Mouse (Mus musculus) frontal cortex, adult 2 months (tissue): ENCODE measurements at regions not wholly inside any gene's neighbourhood (a gene's known extent, or its start where the extent isn't known, plus 50 kb on each side); places are given as distances from the start of the nearest gene placed in this dataset.
A peak's percentile ranks its signal among the peaks of the same experiment; 100 is the strongest.

ENCODE experiments used
- DNase-seq, 2 experiments: peaks; one replicate each; pipeline ENCODE4 v3.0.0; 2022; ENCODE audit warnings: low spot score in 1 of 2; ENCODE audit errors: extremely low spot score in 1 of 2

GRCm38 (mm10) chr1:169872865-169873264, 55.6 kb upstream of the Ccdc190 start:
- DNase-seq: no peak

DNA sequence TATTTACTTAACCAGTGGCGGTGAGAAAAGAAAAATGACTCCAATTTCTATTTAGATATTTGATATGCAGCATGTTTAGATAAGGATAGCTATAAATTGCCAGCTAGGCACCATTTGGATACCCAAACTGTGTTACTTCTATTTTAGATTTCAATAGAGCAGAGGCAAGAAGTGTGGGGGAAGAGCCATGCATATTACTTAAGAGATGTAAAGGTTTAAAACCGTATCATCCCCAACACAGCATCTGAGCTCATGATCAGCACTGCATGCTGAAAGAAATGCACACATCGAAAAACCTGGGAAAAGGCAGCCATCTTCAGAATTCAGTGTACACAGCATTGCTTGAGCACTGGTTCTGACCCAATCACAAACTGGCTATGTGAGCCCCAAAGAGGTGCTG, 59.8 kb upstream of the Ccdc190 start:
- DNase-seq: peak; percentile 60 to 76

DNA sequence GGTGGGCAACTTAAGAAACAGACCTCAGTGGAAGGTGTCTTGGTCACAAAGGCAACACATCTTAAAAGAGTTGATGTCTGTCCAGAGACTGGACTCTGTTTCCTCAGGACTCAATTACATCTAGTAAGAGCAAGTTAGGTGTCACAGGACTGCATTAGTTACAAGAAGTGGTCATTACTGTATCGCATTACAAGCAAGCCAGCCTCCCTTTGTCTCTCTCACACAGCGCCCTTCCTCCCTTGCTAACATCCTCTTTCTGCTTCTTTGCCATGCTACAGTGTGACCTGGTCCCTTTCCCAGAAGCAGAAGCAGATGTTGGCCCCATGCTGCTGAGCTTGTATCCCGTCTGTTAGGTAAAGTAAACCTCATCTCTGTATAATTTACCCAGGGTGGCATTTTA, 61.0 kb upstream of the Ccdc190 start:
- DNase-seq: no peak

DNA sequence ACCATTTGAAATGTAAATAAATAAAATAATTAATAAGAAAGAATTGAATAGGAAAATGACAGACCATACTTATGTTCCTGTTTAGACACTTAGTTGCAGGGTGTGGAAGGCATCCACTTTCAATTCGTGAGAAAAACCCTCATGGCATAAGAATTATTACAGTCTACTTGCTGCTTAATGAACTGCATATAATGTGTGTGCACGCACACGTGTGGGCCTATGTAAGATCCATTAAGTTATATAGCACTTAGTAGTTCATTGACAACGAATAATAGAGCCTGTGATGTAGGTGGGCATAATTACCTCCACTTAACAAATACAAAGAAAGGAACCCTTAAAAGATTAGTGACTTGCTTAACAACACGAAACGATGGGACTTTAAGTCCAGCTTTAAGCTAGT, 61.6 kb upstream of the Ccdc190 start:
- DNase-seq: no peak

GRCm38 (mm10) chr1:169859041-169859440, 69.4 kb upstream of the Ccdc190 start:
- DNase-seq: peak in 1 of 2 experiments; percentile 35

GRCm38 (mm10) chr1:169851663-169852062, 76.8 kb upstream of the Ccdc190 start:
- peak; percentile 37 to 39 for DNase-seq

- DNase-seq: no peak
These were observed 80.0 kb upstream of the Ccdc190 start for GRCm38 (mm10) chr1:169848254-169849015.

GRCm38 (mm10) chr1:169842490-169842889, 86.0 kb upstream of the Ccdc190 start:
- no peak for DNase-seq

DNA sequence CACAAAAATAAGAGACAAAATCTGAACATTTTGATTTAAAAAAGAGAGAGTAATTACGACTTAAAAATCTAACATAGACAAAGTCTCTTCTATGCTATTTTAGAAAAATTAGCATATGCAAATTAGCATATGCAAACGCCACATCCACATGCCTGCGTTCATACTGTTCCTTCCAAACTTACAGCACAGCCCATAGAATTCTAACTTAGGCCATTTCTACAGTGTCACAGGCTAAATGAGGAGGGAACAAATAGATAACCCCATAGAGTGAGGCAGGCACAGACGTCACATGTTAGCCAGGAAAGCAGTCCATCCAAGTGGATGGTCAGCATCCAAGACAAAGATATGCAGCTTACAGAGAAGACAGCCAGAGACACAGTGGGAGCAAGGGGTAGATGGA, 87.5 kb upstream of the Ccdc190 start:
- no peak for DNase-seq

- no peak for DNase-seq
These were observed 88.3 kb upstream of the Ccdc190 start for GRCm38 (mm10) chr1:169840056-169840728.

- peak in 1 of 2 experiments; percentile 57 for DNase-seq
These were observed 85.9 kb upstream of the Rgs4 start for GRCm38 (mm10) chr1:169833385-169833784.

DNA sequence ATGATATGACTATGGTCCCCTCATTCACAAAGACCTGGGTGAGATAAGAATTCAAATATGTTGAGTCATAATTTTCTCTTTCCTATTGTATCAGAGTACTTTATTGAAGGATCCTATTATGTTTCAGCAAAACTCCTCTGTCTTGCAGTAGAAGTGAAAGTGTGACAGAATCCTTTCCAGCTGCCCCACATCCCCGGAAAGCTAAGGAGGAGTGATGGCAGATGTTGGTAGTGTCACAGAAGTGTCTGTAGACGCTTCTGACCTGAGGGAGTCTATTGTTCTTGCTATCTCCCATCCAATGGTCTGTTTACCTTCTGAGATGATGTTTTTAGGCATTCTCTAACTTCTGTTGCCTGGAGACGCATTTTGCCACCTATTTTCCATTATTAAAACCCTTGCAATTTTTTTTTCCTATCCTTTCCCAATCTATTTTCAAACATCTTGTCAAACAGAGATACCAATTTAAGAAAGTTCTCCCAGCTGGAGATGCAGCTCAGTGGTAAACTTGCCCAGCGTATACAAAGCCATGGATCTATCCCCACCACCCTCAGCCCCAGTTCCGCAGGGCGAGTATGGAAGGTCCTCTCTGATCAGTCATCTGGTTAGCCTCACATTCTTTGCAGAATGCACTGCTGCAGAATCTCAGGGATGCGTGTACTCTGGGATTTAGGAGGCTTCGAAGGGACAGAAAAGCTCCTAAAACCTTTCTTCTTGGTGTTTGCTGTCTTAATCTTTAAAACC, 84.1 kb upstream of the Rgs4 start:
- no peak for DNase-seq

- peak in 1 of 2 experiments; percentile 41 for DNase-seq
These were observed 83.2 kb upstream of the Rgs4 start for GRCm38 (mm10) chr1:169830596-169830995.

DNA sequence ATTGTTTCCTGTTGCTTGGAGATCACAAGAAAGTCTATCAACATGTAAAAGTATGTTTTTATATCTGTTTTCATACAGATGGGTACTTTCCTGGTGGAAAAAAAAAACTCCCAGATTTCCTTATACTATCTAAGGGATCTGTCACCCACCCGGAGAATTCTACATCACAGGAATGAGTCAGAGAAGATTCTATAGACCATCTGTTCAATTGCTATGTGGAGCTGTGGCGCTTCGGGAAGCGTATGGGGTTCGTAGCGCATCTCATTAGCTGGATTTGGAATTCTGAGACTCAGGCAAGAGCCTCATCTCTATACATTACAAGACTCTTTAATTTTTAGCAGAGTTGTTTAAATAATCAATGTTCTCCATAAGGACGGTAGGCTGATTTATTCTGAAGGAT, 74.6 kb upstream of the Rgs4 start:
- peak; percentile 64 to 71 for DNase-seq

- DNase-seq: no peak
These were observed 72.0 kb upstream of the Rgs4 start for GRCm38 (mm10) chr1:169819404-169819949.

GRCm38 (mm10) chr1:169816939-169817338, 69.5 kb upstream of the Rgs4 start:
- peak; percentile 46 to 74 for DNase-seq

DNA sequence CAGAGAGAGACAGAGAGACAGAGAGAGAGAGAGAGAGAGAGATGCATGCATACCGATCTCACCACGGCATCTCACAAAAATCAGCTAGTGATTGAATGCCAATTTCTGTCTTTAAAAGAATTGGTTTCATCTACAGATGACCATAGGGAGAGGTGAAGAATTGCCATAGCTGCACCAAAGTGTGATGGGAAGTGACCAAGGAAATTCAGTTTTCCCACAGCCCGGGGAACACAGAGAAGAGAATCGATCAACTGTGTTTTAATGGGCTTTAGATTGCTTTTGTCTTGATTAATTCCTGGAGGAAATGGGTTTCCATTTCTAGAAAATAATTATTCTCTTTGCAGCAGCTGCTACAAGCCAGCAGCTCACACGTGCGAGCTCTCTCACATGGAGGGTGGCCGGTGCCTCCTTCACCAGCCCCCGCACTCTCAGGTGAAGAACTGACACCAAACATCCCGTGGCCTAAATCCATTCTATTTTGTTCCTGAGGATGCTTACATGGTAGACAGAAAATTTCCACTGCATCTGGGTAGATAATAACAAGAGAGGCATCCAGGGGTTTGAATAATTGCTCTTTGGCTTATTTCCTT, 65.2 kb upstream of the Rgs4 start:
- peak in 1 of 2 experiments; percentile 16 for DNase-seq

DNA sequence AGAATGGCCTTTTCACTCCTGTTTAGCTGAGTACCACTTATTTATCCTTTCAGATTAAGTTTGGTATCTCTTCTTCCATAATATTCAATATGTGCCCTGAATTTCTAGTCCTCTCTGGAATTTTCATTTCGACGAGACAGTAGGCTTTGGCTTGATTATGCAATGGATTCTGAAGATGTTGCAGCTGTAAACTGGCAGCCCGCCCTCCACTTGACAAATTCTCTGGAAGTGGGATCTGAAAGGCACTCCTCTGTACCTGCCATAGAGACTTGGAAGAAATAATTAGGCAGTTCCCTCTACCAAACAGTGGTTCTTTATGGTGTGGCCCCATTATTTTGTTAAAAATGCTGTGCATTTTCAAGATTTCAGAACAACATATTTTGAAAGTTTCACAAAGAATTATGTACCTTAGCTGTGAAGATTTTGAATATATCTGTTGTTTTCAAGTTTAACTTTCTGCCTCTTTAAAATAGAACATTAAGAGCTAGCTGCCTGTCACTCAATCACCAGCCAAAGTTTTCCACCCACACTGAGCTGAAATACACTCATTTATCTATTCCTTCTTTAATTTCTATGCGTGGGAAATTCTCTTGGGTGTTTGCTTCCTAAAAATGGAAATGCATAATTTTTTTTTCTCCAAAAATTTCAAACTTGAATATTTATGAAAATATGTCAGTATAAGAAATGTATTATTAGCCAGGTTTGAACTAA, 56.1 kb upstream of the Rgs4 start:
- peak in 1 of 2 experiments; percentile 62 for DNase-seq

DNA sequence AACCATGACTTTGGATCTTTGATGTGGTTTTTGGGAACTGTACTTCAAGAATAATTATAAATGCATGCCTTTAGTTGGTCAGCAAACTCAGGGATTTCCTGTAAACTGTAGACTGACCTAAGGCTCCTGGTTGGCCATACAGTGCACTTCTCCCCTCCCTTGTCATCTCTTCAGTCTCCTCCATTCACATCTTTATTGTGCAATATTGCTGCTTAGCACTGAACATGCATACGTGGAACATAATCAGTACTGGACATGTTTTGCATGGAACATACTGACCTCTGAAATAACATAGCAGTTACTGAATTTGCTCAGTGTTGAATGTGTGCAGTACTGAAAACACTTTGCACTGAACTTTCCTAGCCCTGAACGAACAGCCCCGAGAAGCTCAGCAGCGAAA, 55.4 kb upstream of the Rgs4 start:
- DNase-seq: no peak
